Comparison of ENCODE assay signal across 8 mouse cellular contexts in the genomic region with DNA sequence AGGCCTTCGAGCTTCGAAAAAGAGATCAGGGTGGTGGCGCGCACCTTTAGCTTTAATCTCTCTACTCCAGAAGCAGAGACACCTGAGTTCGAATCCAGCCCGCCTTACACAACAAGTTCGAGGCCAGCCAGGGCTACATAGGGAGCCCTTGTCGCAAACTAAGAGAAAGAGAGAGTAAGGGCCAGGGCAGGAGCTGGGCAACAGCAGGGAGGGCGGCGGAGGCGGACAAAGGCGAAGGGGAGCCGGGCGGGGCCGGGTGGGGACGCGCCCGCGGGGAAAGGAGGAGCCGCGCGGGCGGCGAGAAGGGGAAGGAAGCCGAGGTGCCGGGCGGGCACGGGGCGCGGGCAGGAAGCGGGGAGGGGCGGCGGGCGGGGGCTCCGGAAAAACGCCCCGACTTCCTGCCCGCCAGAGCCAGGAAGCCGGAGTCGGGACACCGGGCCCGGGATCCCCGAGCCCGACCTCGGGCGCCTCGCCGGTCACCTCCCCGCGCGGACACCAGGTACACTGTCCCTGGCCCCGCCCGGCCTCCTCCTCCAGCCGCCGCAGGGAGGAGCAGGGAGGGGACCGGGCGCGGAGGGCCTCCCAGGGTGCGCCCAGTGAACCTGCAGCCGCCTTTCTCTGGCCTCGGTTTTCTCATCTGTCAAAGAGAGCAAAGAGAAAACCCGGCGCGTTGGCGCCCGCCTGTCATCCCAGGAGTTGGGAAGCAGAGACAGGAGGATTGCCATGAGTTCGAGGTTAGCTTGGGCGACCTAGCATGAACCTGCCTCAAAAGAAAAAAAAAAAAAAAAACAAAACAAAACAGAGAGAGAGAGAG. TPM values are rescaled to one million over a fixed set of nuclear protein-coding genes. Genes with fewer than 3 reads are reported as not detected.
DNase-seq lines count a peak whose midpoint lies in the region; ATAC-seq and TF ChIP-seq lines count a peak whose summit lies in the region.

Gene Arhgef1, plus strand, starts transcription at position 283 of the 814 bp plus-strand sequence.

- H3K36me3 ChIP-seq in forebrain, postnatal 0 days (ENCODE audit: insufficient read depth), result 0 out of 2 replicates have a peak, but pooled peaks cover 4% of the 10 kb centered on the region
- H3K36me3 ChIP-seq in hindbrain, embryonic 12.5 days, result peaks cover 3% of the 10 kb centered on the region; the same call in 1 of the 2 replicates
- H3K36me3 ChIP-seq in macrophage (ENCODE audit: inconsistent target), result peaks cover 15% of the 10 kb centered on the region; the same call in 1 of the 2 replicates

- H3K9ac ChIP-seq in forebrain, postnatal 0 days, result peak within 1 kb of the TSS; percentile 68
- peak within 1 kb of the TSS; percentile 81 for H3K9ac ChIP-seq in hindbrain, embryonic 12.5 days

- peak within 1 kb of the TSS; percentile 58 for H3K27ac ChIP-seq in forebrain, postnatal 0 days (ENCODE audit: low read depth, low read length)
- peak within 1 kb of the TSS; percentile 71 for H3K27ac ChIP-seq in hindbrain, embryonic 12.5 days
- peak within 1 kb of the TSS; percentile 66 for H3K27ac ChIP-seq in macrophage

- CTCF ChIA-PET in Patski (lab: Charles Lee), result interaction anchor here (1.7 to 3.5 kb wide), 2 partner anchors 13 to 18 kb away, joined by 6 to 25 read pairs; partner anchors contain the start of gene Rps19

- peak within 1 kb of the TSS; percentile 75 for H3K4me2 ChIP-seq in forebrain, postnatal 0 days (ENCODE audit: low read depth)
- H3K4me2 ChIP-seq in hindbrain, embryonic 12.5 days (replicated peaks), result peak within 1 kb of the TSS; percentile 82

- no peaks in the 10 kb centered on the region for H3K9me3 ChIP-seq in forebrain, postnatal 0 days (ENCODE audit: low read length)
- H3K9me3 ChIP-seq in hindbrain, embryonic 12.5 days (replicated peaks), result no peaks in the 10 kb centered on the region

- POLR2A ChIA-PET in Patski (lab: Charles Lee), result interaction anchor here (0.5 to 1.0 kb wide), 3 partner anchors 14 to 18 kb away, joined by 3 to 5 read pairs (median 4); partner anchors contain the start of gene Rps19

- 0 out of 2 replicates have a peak, but pooled peaks cover 12% of the 10 kb centered on the region for H3K4me1 ChIP-seq in forebrain, postnatal 0 days (ENCODE audit: insufficient read depth)
- peaks cover 33% of the 10 kb centered on the region for H3K4me1 ChIP-seq in hindbrain, embryonic 12.5 days

- no peak for DNase-seq in Patski (ENCODE audit: low read depth, low spot score)
- peak; percentile 63 to 68 for DNase-seq in cerebellum, adult 18-20 months
- peak; percentile 33 for DNase-seq in forebrain, postnatal 0 days
- no peak for DNase-seq in left cerebral cortex, adult 8-10 months (ENCODE audit: low spot score in 2 of 2)
- peak; percentile 46 for DNase-seq in right cerebral cortex, postnatal 14 days
- no peak for DNase-seq in frontal cortex, postnatal 10 days (ENCODE audit: low spot score in 2 of 2)

- peaks cover 45% of the 10 kb centered on the region for H3K79me2 ChIP-seq in macrophage (ENCODE audit: inconsistent target)

- in situ Hi-C loops in Patski (cut with MboI; ENCODE audit: low pct_unique_long_range_greater_than_20kb), result no loop called here

- no peak for ATAC-seq in Patski
- no peak for ATAC-seq in forebrain, postnatal 0 days
- no peak for ATAC-seq in hindbrain, embryonic 12.5 days (ENCODE audit: low FRiP score)

- H3K27me3 ChIP-seq in Patski, result no peaks in the 10 kb centered on the region
- no peaks in the 10 kb centered on the region for H3K27me3 ChIP-seq in forebrain, postnatal 0 days (ENCODE audit: insufficient read depth, low read length)
- no peaks in the 10 kb centered on the region for H3K27me3 ChIP-seq in hindbrain, embryonic 12.5 days

- WGBS in forebrain, postnatal 0 days, result 8% methylated on average over 43 of the region's 68 CpGs
- WGBS in hindbrain, embryonic 12.5 days, result 9% methylated on average over 36 of the region's 68 CpGs
- WGBS in macrophage (ENCODE audit: missing documents), result 10% methylated on average over 27 of the region's 68 CpGs

- TF ChIP-seq CTCF in Patski (IDR thresholded peaks at IDR 0.05), result no peak
- TF ChIP-seq CTCF in forebrain, postnatal 0 days (IDR thresholded peaks at IDR 0.05; ENCODE audit: low read depth), result no peak

- peak within 1 kb of the TSS; percentile 47 for H3K4me3 ChIP-seq in forebrain, postnatal 0 days (ENCODE audit: low read depth, low read length)
- H3K4me3 ChIP-seq in hindbrain, embryonic 12.5 days, result peak within 1 kb of the TSS; percentile 67
- H3K4me3 ChIP-seq in macrophage (ENCODE audit: inconsistent target), result peak within 1 kb of the TSS; percentile 93

RNA-seq across cellular contexts. Expression of gene Arhgef1, which starts in this region (rescaled TPM):
- polyA plus RNA-seq in Patski (2021) (95.7 TPM), macrophage (2018) (54.7 to 102 TPM (median 79.9 TPM) in 3 replicates)
- 24.5 and 30.3 TPM in 2 replicates for total RNA-seq in forebrain, postnatal 0 days (2014; rRNA removed)
- 16.7 and 26.8 TPM in 2 replicates for polyA plus RNA-seq in forebrain, postnatal 0 days (2015; fragmentation: Nextera tagmentation; extraction: Ambion mirVana)
- 91.2 and 91.8 TPM in 2 replicates for polyA plus RNA-seq in hindbrain, embryonic 12.5 days (2016; fragmentation: Nextera tagmentation; extraction: Ambion mirVana)
- total RNA-seq in left cerebral cortex, adult 8-10 months (2022), result 10 to 100 TPM; 56.3 to 90.8 (median 74.6) TPM
- total RNA-seq in macrophage (2018; cell fraction: chromatin; rRNA removed), result 1,000 to 10,000 TPM in 3 of 26 experiments, 100 to 1,000 TPM in 23; 295 to 1,200 (median 630) TPM
- 10 to 100 TPM; 50.1 to 95.8 (median 74.8) TPM for total RNA-seq in macrophage (2018; cell fraction: cytosol; rRNA removed)
- total RNA-seq in macrophage (2018; cell fraction: nucleus; rRNA removed), result 100 to 1,000 TPM; 119 to 539 (median 222) TPM

Comparison
In these comparisons a context has a peak if more than half of its experiments do, and no peak if none do; other contexts are left out.
1. DNase-seq: peak in cerebellum, adult 18-20 months (2 of 2), forebrain, postnatal 0 days (single experiment) and right cerebral cortex, postnatal 14 days (single experiment); none in Patski (single experiment), left cerebral cortex, adult 8-10 months (0 of 2) and frontal cortex, postnatal 10 days (0 of 2).
2. Peak in every context shown above with its lines, with median percentiles within 50 percentile points of each other: H3K27ac ChIP-seq and H3K4me3 ChIP-seq.